Mouse (Mus musculus): ENCODE data around the gene Krtcap2. TPM values are rescaled to one million over a fixed set of nuclear protein-coding genes. Genes with fewer than 3 reads are reported as not detected.

Krtcap2 gene
- total RNA-seq, 2 experiments from 2014 or later = 290 to 294 TPM

DNA sequence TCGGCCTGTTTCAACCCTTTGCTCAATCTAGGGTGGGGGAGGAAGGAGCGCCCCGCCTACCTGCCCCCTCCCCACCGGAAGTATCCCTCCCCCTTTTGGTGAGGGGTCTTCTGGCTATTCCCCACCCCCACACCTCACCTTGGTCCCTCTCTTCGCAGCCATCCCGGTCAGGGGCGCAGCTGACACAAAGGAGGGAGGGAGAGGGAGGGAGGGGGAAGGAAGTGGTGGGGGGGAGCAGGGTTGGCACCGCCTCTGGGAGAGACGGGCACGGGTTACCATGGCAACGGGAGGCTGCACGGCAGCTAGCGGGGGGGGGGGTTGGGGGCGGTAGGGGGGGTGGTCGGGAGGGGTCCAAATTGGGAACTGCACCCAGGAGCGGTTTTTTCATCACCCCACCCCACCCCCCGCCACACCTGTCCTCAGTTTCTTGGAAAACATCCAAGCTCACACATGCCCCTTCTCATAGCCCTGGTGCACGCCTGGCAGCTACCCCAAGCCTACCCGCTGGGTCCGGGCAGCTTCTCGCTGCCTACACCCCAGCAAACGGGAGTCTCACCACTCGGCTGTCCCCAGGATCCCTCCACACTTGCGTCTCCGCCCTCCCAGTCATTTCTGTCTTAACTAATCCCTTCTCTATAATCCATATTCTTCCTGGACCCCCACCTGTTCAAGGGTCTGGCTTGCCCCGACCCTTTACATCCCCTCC is 631 bp upstream of the Krtcap2 start:
- no peak for ATAC-seq (replicated peaks; ENCODE audit: poor library complexity)

DNA sequence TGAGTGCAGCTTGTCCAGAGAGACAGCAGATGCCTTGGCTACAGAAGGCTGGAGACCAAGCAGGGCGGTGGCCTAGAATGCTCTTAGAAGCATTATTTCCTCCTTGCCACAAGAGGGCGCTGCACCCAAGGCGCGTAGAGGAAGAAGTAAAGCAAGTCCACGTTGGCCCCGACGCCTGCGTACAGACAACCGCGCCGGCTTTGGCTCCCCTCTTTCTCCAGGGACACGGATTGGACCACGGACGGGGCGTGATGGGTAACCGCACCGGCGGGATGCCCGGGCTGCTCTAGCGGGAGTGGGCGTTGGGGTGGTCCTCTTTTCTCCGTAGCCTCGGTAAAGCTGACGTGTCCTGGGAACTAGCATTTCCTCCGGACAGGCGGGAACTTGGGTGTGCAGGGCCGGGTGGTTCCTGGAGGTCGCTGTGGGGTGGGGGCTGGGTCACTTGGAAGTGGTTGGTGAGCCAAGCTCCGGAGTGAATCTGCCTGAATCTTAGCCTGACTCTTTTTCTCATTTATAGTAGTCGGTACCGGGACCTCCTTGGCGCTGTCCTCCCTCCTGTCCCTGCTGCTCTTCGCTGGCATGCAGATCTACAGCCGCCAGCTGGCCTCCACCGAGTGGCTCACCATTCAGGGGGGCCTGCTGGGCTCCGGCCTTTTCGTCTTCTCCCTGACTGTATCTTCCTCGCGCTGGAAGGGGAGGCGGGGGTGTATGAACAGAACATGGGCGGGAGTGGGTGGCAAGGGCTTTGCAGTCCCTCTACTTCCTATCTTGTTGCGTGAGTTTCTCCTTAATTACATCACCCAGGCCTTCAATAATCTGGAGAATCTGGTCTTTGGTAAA is 715 bp downstream of the Krtcap2 start, which contains the start of gene Trim46:
Trim46 (minus strand) TSS at position 49 of the 840 bp plus-strand sequence.
- ATAC-seq (replicated peaks; ENCODE audit: poor library complexity) = peak; percentile 78

DNA sequence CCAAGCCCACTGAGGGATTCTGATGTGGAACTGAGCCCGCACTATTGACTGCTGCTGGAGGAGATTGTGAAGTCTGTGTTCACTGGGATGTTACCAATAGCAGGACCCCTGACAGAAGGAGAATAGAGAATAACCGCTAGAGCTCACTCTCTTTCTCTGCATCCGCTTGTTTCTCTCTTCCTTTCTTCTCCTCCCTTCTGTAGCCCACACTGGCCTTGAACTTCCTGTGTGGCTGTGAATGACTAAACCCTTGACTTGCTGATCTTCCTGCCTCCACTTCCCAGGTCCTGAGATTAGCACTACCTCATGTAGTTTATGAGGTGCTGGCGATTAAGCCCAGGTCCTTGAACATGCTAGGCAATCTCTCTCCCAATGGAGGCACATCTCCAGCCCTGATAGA is 1.7 kb downstream of the Krtcap2 start:
- ATAC-seq (replicated peaks; ENCODE audit: poor library complexity) = no peak

DNA sequence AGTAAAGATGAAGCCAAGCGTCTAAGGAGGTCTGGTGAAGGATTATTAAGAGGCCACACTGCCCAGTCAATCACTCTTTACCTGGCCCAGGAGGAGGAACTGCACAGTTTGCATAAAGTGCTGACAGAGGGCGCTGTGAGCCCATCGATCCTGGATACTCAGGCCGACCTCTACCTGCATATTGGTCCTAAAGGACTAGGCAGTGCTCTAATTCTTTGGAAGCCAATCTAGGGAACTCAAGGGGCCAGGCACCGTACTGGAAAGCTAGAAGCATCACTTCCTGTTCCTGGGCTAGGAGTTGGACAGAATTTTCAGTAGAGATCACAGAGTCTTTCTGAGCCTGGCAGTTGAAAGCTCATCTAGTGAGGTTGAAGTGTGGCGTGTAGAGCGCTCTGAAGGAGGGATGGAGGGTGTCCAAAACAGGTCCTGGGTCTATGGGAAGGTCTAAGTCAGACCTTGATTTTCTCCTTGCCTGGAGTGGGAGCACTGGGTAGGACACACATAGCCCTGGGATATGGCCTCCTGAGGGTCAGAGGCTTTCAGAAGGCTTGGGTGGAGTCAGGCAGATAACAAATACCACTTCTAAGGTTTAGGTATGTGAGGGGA is 4.8 kb downstream of the Krtcap2 start:
- peak; percentile 29; the same call in 1 of the 2 replicates for ATAC-seq (replicated peaks; ENCODE audit: poor library complexity)

DNA sequence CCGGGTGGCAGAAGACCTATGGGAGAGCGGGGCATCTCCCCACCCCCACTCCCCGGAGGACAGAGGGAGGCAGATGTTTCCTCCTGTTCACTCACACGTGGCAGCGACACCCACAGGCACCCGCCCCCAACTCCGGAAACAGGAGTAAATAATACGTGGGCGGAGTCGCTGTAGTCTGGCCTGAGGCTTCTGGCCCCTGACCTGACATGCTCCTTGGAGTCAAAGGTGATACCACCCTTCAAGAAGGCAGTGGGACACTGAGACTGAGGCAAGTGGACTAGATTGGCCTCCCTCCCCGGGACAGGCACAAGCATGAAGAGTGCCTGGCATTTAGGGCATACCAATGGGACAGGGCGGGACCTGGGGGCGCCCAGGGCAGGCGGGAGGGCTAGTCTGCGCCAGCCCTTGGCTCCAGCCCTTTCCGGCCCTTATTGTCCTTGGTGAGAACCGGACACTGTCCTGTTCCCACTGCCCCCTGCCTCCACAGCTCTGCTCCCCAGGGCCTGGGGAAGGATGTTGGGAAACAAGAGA is 5.7 kb downstream of the Krtcap2 start:
- ATAC-seq (replicated peaks; ENCODE audit: poor library complexity) = peak; percentile 70

DNA sequence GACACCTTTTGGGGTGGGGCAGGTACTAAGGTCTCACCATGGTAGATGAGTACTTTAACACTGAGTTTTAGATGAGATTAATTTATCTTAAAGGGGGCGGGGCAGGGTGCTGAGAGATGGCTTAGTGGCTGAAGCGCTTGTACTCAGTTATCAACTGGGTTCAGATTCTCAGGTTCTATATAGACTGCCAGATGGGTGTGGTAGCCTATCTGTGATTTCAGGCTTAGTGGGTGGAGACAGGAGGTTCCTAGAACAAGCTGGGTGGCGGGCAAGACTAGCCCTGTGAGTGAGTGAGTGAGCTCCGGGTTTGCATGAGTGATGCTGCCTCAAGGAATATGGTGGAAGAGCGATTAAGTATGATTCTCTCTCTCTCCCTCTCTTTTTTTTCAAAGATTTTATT is 9.2 kb downstream of the Krtcap2 start:
- ATAC-seq (replicated peaks; ENCODE audit: poor library complexity) = peak; percentile 49

DNA sequence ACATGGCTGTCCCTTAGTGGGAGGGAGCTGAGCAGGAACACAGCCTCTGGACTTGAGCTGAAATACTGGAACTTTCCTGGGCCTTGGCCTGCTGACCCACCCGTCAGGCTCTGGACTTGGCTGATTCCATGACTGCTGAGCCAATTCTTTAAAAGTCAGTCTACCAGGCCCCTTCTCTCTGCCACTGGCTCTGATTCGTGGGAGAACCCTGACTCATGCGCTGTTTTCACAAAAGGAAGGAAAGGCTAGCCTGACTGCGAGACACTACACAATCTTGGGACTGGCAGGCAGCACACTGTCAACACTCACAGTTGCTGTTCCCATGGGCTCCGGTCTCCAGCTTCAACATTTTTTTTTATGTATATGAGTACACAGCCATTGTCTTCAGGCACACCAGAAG is 10.4 kb downstream of the Krtcap2 start:
- no peak for ATAC-seq (replicated peaks; ENCODE audit: poor library complexity)

DNA sequence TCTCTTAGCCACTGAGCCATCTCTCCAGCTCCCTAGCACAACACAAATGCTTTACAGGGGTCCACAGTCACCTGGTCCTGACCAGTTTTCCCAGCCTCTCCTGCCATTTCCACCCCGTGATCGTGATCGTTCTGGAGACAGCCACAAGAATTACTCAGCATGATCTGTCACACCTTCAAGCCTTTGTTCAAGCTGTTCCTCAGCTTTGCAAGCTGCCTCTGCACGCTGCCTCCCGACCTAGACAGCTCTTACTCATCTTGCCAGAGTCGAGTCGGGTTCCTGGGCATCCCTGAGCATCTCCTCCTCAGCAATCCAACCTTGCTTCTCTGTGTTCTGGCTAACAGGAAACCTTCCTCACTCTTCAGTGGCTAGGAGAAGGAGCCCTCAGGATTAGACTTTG is 13.3 kb downstream of the Krtcap2 start, which contains the start of gene Dpm3:
Dpm3 (plus strand) TSS at position 283 of the 400 bp plus-strand sequence.
- no peak for ATAC-seq (replicated peaks; ENCODE audit: poor library complexity)

DNA sequence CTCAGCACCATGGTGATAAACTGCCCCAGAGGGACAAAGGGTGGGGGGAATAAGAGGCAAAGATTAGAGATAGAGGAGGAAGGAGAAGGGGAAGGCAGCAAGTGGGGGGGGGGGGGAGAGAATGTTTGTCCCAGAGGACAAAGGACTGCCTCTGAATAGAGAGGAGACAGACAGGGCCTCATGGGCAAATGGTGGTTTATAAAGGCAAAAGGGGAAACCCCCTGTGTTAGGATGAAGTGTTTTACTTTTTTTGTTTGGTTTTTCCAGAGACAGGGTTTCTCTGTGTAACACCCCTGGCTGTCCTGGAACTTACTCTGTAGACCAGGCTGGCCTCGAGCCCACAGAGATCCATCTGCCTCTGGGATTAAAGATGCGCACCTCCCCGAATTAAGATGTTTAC is 14.4 kb downstream of the Krtcap2 start:
- ATAC-seq (replicated peaks; ENCODE audit: poor library complexity) = no peak

DNA sequence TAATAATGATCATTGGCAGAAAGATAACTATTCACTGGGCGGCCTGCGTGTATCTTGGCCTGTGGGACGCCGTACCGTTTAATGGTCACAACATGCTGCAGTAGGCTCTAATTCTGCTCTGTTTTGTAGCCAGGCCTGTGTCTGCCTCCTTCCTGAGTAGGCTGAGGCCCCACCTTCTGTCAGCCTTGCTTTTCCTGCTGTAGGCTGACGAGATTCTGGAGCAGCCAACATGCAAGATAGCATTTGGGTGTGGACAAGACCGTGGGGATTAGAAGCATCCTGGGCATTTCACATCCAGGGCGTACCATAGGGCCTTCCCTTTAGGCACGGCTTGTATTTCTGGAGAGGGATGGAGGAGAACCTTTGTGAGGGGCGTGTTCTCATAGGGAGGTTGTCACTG is 16.7 kb downstream of the Krtcap2 start:
- ATAC-seq (replicated peaks; ENCODE audit: poor library complexity) = no peak

DNA sequence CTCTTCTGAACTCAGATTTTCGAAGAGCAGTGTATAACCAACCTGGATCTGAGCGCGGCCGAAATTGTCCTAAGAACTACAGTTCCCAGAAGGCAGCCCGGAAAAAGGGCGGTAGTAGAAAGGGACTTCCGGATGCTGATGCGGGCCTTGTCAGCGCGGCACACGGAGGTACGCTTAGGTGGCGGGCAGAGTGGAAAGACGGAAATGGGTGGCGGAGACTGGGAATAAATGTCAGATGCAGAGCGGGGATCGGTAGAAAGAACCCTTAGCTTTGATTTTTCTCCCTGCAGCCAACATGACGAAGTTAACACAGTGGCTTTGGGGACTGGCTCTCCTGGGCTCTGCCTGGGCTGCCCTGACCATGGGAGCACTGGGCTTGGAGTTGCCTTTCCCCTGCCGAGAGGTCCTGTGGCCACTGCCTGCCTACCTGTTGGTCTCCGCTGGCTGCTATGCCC is 20.7 kb downstream of the Krtcap2 start:
- peak; percentile 85 for ATAC-seq (replicated peaks; ENCODE audit: poor library complexity)

DNA sequence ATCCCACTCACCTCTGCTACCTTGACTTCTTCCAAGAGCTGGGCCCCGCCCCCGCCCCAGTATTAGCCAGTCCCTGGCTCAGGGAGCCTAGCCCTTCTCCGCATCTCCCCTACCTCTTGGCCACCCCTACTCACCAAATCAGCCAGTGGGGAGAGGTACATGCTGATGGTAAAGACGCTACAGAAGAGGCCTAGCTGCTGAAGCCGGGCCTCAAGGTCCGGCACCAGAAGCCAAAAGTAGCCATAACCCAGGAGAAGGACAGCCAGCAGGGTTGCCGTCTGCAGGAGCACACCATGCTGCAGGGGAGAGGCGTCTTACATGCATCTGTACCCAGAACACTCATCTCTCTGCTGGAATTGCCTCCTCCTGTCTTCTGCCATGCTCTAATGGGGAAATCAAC is 23.1 kb downstream of the Krtcap2 start:
- no peak for ATAC-seq (replicated peaks; ENCODE audit: poor library complexity)

DNA sequence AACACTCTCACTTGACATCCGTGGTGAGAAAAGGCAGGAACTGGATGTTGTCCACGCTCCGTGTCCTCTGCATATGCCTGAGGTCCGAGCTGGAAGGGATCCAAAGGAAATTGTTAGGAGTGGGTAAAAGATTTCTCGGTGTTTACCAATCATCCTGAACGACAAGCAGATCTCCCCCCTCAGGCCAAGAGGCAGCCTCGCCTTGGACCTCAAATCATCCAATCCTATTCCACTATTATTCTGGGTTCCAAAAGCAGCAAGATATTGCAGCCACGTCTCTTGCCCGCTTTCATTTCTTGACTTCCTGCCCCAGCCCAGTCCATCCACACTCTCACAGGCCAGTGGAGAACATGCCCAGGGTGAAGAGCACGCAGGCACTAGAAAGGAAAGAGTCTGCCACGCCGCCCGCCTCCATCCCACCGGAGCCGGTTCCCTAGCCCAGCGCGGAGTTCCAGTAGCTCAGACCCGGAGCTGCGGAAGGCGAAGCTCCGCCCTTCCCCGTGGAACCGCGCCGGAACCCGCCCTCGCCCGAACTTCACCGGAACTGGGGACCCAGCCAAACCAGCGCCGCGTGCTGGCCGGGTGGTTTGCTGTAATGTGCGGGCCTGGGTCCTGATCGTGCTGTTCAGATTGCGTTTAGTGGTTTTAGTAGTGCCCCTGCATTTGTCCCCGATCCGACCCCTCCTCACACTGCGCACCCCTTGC is 24.4 kb downstream of the Krtcap2 start, which contains the start of gene Slc50a1:
Slc50a1 (minus strand) TSS at position 520 of the 705 bp plus-strand sequence.
- peak; percentile 72 for ATAC-seq (replicated peaks; ENCODE audit: poor library complexity)

DNA sequence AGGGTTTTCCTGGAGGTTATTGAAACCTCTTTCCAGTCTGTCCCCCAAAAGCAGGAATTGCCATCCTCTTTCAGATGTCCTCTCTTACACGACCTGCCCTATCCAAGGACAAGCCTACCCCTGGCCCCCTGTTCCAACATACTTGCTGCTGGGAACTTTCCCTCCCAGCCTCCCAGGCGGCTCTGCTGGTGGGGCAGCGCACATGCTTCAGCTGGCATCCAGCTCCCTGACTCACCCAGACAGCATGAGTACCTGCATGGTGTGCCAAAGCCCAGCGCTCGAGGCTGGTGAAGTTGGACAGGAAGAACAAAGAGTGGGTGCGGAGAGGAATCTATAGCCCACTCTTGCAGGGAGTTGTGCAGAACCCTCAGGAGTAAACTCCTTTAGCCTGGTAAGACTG is 25.1 kb downstream of the Krtcap2 start:
- ATAC-seq (replicated peaks; ENCODE audit: poor library complexity) = no peak

DNA sequence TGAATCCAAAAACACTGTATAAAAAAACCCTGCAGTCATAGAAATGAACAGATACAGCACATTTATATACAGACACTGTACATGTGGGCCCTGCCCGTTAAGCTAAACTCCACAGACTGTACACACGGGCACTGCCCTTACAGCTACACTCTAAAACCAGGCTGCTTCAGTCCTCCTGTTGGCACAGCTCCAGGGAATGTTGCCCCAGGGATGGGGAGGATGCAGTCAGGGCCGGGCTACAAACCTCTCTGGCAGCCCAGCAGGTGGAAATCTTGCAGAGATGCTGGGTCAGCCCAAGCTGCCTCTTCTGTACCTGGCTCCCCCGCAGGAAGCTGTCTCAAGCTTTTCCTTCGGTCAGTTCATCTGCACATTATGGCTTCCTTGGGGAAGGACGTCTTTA is 26.0 kb downstream of the Krtcap2 start:
- ATAC-seq (replicated peaks; ENCODE audit: poor library complexity) = no peak

DNA sequence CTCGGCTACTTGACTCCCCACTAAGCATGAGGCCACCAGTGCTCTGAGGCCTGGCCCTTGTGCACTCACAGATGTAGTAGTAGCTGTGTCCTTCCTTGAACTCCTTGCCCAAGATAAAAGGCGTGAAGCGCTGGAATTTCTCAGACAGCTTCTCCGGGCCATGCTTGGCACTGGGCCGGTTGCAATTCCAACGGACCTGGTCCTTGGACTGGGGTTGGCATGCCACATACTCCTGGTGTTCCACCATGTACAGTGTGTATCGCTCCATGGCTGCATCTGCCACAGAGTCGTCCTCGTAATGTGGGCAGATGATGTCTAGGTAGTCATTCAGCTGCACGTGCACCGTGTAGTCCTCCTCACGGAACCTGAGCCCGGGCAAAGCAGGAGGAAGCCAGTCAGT is 30.3 kb downstream of the Krtcap2 start:
- no peak for ATAC-seq (replicated peaks; ENCODE audit: poor library complexity)

DNA sequence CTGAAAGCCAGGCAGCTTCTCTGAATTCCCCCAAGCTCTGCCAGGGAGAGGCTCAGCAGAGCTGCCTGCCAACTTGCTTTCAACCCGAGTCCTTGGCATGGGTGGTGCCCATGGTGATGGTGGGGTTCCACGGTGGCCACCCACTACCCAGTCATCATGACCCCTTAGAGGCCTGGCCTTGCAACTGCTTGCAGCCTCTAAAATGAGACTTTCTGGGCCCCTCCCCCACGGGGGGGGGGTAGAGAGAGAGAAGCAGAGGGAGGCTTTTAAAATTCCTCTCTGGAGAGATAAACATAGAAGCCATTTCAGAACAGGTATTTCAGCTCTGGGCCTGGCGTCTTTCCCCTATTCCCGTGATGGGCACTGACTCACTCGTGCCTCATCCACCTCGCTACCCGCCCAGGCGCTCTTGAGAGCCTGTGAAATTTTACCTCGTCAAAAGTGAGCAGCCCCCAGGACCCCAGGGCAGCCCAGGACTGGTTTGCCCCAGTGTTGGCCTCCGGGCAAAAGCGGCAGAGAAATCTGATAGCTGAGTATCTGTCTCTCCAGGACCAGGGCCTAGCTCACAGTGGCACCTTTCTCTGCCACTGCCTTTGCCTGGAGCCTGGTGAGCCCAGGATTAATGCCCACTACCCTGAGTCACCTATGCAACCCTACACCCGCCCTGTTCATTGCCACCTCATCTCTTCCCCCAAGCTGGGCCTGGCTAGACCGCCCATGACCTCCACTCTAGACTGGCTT is 31.7 kb downstream of the Krtcap2 start:
- no peak for ATAC-seq (replicated peaks; ENCODE audit: poor library complexity)

DNA sequence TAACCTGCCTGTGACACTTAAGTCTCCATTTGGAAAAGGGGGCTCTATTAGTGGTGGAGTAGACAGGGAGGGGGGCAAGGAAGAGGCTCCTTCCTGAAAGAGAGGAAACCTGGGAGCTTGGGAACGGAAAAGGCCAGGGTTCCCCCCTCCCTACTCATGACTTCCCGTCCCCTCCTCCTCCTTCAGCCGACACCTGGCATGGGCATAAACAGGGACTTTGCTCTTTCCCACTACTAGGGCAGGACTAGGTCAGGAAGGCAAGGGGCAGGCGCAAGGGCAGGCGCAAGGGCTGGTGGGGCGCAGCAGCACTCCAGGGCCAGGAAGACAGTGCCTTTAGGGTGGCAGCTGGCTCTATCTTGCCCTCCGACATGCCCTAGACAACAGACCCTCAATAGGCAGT is 32.3 kb downstream of the Krtcap2 start:
- no peak for ATAC-seq (replicated peaks; ENCODE audit: poor library complexity)

DNA sequence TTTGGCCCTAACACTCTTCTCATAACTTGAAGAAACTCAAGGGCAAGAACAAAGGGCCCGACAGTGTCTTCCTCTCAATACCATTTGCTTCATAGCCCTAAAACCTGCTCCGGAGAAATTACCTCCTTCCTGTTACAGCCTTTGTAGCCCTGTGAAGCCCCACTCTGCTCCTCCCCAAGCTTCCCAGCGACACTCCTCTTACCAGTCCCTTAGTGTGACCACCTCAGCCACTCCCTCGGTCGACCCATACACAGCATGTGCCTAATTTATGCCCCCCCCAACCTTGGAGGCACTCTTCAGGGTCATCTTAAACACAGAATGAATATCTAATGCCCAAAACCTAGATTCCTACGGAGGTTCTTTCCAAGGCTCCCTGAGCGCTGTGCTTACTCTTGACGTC is 32.9 kb downstream of the Krtcap2 start:
- ATAC-seq (replicated peaks; ENCODE audit: poor library complexity) = no peak

All from megakaryocyte progenitor cell, adult 5-6 weeks (primary cell).